Mouse (Mus musculus) midbrain, embryonic 14.5 days (tissue): ENCODE measurements around the gene Tmem252. TPM values are rescaled to one million over a fixed set of nuclear protein-coding genes. Genes with fewer than 3 reads are reported as not detected.

Experiments used
- ATAC-seq: fragments of 200-750 bp; cut with Nextera tagmentation; 2 replicates; pipeline ENCODE4 v1.8.0; 2017; ENCODE audit warnings: moderate number of reproducible peaks, moderate library complexity; ENCODE audit not compliant: low FRiP score, low TSS enrichment
- DNase-seq: peaks from one replicate; pipeline ENCODE4 v3.0.0-alpha.2; 2015
- H3K27ac ChIP-seq: fragments of 300-500 bp; sonication (generic); replicated peaks from 2 replicates; pipeline ENCODE4 v1.5.1; 2014; ENCODE audit warnings: mild to moderate bottlenecking, low read depth, low read length, moderate library complexity
- H3K27me3 ChIP-seq: fragments of 300-500 bp; sonication (generic); 2 replicates; pipeline ENCODE4 v1.6.1; 2014; ENCODE audit warnings: low read length, control low read depth, mixed read lengths; ENCODE audit not compliant: control insufficient read depth, insufficient read depth
- H3K36me3 ChIP-seq: fragments of 300-500 bp; sonication (generic); 2 replicates; pipeline ENCODE4 v1.6.1; 2014; ENCODE audit warnings: low read length, control low read depth; ENCODE audit not compliant: control insufficient read depth, insufficient read depth
- H3K4me1 ChIP-seq: fragments of 300-500 bp; sonication (generic); 2 replicates; pipeline ENCODE4 v1.6.1; 2014; ENCODE audit warnings: mild to moderate bottlenecking, antibody characterized with exemption, low read length, control low read depth; ENCODE audit not compliant: control insufficient read depth, insufficient read depth
- H3K4me2 ChIP-seq: fragments of 300-500 bp; sonication (generic); 2 replicates; pipeline ENCODE4 v1.6.1; 2014; ENCODE audit warnings: mild to moderate bottlenecking, low read length, moderate library complexity
- H3K4me3 ChIP-seq: fragments of 300-500 bp; sonication (generic); replicated peaks from 2 replicates; pipeline ENCODE4 v1.5.1; 2014; ENCODE audit warnings: low read depth, low read length
- H3K9ac ChIP-seq: fragments of 300-500 bp; sonication (generic); replicated peaks from 2 replicates; pipeline ENCODE4 v1.6.1; 2014; ENCODE audit warnings: mild to moderate bottlenecking, low read length, moderate library complexity
- H3K9me3 ChIP-seq: fragments of 300-500 bp; sonication (generic); 2 replicates; pipeline ENCODE4 v1.6.1; 2016; ENCODE audit warnings: low read length, control low read depth, mixed read lengths; ENCODE audit not compliant: control insufficient read depth
- WGBS: fragments of 180-500 bp; shearing (Covaris S2); extraction: QIAGEN DNeasy Blood & Tissue Kit; methylation state at CpG from one replicate; pipeline ENCODE4 v1.1.7; 2014; 5-methylcytosine and 5-hydroxymethylcytosine counted together
- polyA plus RNA-seq: library from polyadenylated mRNA; unstranded; fragments of >200 nt; fragmentation: Nextera tagmentation; extraction: Ambion mirVana; gene quantifications from 2 replicates; pipeline ENCODE4 v1.2.1, GENCODE M21; 2014

Gene Tmem252
- polyA plus RNA-seq, 1 experiment from 2014 or later = 2.0 TPM

GRCm38 (mm10) chr19:24704326-24704725 lies 30.5 kb downstream of the Tmem252 start:
- H3K9ac ChIP-seq = no peak overlapping the region
- no peaks in the 10 kb centered on the region for H3K36me3 ChIP-seq
- H3K9me3 ChIP-seq = no peaks in the 10 kb centered on the region
- H3K27ac ChIP-seq = no peak overlapping the region
- H3K4me3 ChIP-seq = no peak overlapping the region
- WGBS = 83% methylated on average over 2 of the region's 2 CpGs
- ATAC-seq (no peak), DNase-seq (no peak)
- H3K4me2 ChIP-seq = no peak overlapping the region
- H3K4me1 ChIP-seq = no peaks in the 10 kb centered on the region
- H3K27me3 ChIP-seq = no peaks in the 10 kb centered on the region

GRCm38 (mm10) chr19:24705395-24705794 lies 31.6 kb downstream of the Tmem252 start:
- Histone ChIP-seq H3K4me1 (no peaks in the 10 kb centered on the region), H3K27ac (no peak overlapping the region), H3K4me2 (no peak overlapping the region), H3K4me3 (no peak overlapping the region), H3K9me3 (no peaks in the 10 kb centered on the region), H3K36me3 (no peaks in the 10 kb centered on the region), H3K9ac (no peak overlapping the region), H3K27me3 (no peaks in the 10 kb centered on the region)
- ATAC-seq (no peak), DNase-seq (peak; percentile 87)
- WGBS = 69% methylated on average over 1 of the region's 1 CpGs

DNA sequence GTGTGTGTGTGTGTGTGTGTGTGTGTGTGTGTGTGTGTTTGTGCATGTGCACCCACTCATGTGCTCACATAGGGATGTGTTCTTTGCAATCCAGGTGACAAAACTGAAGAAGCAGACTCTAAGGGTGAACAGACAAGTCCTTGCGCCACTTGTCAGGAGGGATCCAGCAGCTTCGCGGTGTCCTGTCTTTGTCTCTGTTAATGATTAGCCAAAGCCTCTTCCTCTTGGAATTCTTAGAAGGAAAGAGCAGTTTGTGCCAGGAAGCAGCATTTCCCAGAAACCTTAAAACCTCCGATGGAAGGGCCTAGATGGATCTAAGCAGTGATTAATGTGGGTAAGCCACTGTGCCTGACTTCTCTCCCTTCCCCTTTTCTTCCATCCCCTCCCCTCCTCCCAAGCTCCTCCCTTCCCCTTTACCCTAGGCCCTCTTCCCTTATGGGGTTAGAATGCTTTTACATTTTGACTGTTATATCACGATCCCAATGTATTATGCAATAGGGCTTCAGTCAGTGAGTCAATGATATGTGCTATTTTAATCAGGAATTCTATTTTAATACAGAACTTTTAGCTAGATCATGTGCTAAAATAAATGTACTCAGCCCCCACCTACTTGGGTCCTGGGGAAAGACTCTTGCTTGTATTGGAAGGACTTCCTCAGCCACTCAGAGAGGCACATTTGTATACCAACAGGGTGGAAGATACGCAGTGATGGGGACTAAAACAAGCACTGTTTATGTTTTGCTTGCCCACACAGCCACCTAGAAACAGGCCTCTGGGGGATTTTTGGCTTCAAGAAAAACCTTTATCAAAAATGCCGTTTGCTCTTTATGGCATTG lies 33.5 kb downstream of the Tmem252 start:
- WGBS = 85% methylated on average over 7 of the region's 7 CpGs
- H3K27me3 ChIP-seq = no peaks in the 10 kb centered on the region
- no peak overlapping the region for H3K4me2 ChIP-seq
- H3K36me3 ChIP-seq = no peaks in the 10 kb centered on the region
- H3K4me1 ChIP-seq = no peaks in the 10 kb centered on the region
- no peak overlapping the region for H3K9ac ChIP-seq
- no peak overlapping the region for H3K4me3 ChIP-seq
- no peaks in the 10 kb centered on the region for H3K9me3 ChIP-seq
- ATAC-seq (no peak), DNase-seq (no peak)
- no peak overlapping the region for H3K27ac ChIP-seq

- no peaks in the 10 kb centered on the region for H3K27me3 ChIP-seq
- no peak for DNase-seq
- H3K4me2 ChIP-seq = no peak overlapping the region
- no peaks in the 10 kb centered on the region for H3K9me3 ChIP-seq
- no peak overlapping the region for H3K9ac ChIP-seq
- no peaks in the 10 kb centered on the region for H3K4me1 ChIP-seq
- WGBS = 92% methylated on average over 7 of the region's 7 CpGs
- H3K4me3 ChIP-seq = no peak overlapping the region
- no peaks in the 10 kb centered on the region for H3K36me3 ChIP-seq
- no peak overlapping the region for H3K27ac ChIP-seq
- no peak for ATAC-seq
These were observed 34.2 kb downstream of the Tmem252 start for GRCm38 (mm10) chr19:24708032-24708431.

- no peak for ATAC-seq
- no peaks in the 10 kb centered on the region for H3K4me1 ChIP-seq
- WGBS = 88% methylated on average over 7 of the region's 7 CpGs
- H3K4me3 ChIP-seq = no peak overlapping the region
- no peak overlapping the region for H3K4me2 ChIP-seq
- H3K9ac ChIP-seq = no peak overlapping the region
- no peak overlapping the region for H3K27ac ChIP-seq
- H3K36me3 ChIP-seq = no peaks in the 10 kb centered on the region
- DNase-seq = peak; percentile 20
- H3K9me3 ChIP-seq = no peaks in the 10 kb centered on the region
- H3K27me3 ChIP-seq = no peaks in the 10 kb centered on the region
These were observed 42.7 kb downstream of the Tmem252 start for GRCm38 (mm10) chr19:24716303-24717097.

GRCm38 (mm10) chr19:24718021-24718420 lies 44.2 kb downstream of the Tmem252 start:
- Histone ChIP-seq H3K36me3 (no peaks in the 10 kb centered on the region), H3K27me3 (no peaks in the 10 kb centered on the region), H3K4me3 (no peak overlapping the region), H3K4me2 (no peak overlapping the region), H3K27ac (no peak overlapping the region), H3K9ac (no peak overlapping the region), H3K4me1 (no peaks in the 10 kb centered on the region), H3K9me3 (no peaks in the 10 kb centered on the region)
- ATAC-seq (no peak), DNase-seq (no peak)
- WGBS = 86% methylated on average over 1 of the region's 1 CpGs

- H3K27me3 ChIP-seq = no peaks in the 10 kb centered on the region
These were observed 45.7 kb downstream of the Tmem252 start for GRCm38 (mm10) chr19:24719504-24719903.

GRCm38 (mm10) chr19:24720448-24720847 lies 46.6 kb downstream of the Tmem252 start:
- Histone ChIP-seq H3K4me1 (no peaks in the 10 kb centered on the region), H3K27me3 (no peaks in the 10 kb centered on the region), H3K4me2 (no peak overlapping the region), H3K36me3 (no peaks in the 10 kb centered on the region), H3K9ac (no peak overlapping the region), H3K27ac (no peak overlapping the region), H3K4me3 (no peak overlapping the region), H3K9me3 (no peaks in the 10 kb centered on the region)
- DNase-seq (no peak), ATAC-seq (no peak)

More at GRCm38 (mm10) chr19:24719504-24719903, 45.7 kb downstream of the Tmem252 start:
- Histone ChIP-seq H3K9ac (no peak overlapping the region), H3K36me3 (no peaks in the 10 kb centered on the region), H3K9me3 (no peaks in the 10 kb centered on the region), H3K4me1 (no peaks in the 10 kb centered on the region), H3K4me2 (no peak overlapping the region), H3K27ac (no peak overlapping the region), H3K4me3 (no peak overlapping the region)
- no peak for ATAC-seq
- no peak for DNase-seq
- WGBS = 77% methylated on average over 4 of the region's 4 CpGs
